Mouse (Mus musculus) CH12.LX (cell line): Measurements from ENCODE around the gene Runx3. TPM values are rescaled to one million over a fixed set of nuclear protein-coding genes. Genes with fewer than 3 reads are reported as not detected.

Source experiments
- DNase-seq: peaks from one replicate; pipeline ENCODE4 v3.0.0-alpha.2; 2013; ENCODE audit errors: extremely low read depth
- H3K27ac ChIP-seq: 2 replicates; pipeline ENCODE4 v1.5.1; 2012; ENCODE audit warnings: low read depth, mild to moderate bottlenecking, control low read depth, moderate library complexity; ENCODE audit not compliant: insufficient read depth
- H3K27me3 ChIP-seq: replicated peaks from 2 replicates; pipeline ENCODE3; 2012; ENCODE audit warnings: inconsistent platforms
- H3K36me3 ChIP-seq, 2 experiments: replicated peaks in 1 of 2; 2 replicates each; pipeline versions ENCODE3 to v1.6.1; 2012; ENCODE audit warnings: inconsistent platforms in 1 of 2, low read length in 1 of 2, mild to moderate bottlenecking in 1 of 2, mixed read lengths in 1 of 2, moderate library complexity in 1 of 2; ENCODE audit not compliant: control insufficient read depth in 1 of 2, insufficient read depth in 1 of 2
- H3K4me1 ChIP-seq, 2 experiments: 2 replicates each; pipeline ENCODE4 v1.6.1; 2012; ENCODE audit warnings: inconsistent platforms in 1 of 2, moderate library complexity in 1 of 2; ENCODE audit not compliant: insufficient read depth in 2 of 2, control insufficient read depth in 1 of 2
- H3K4me2 ChIP-seq: 2 replicates; pipeline ENCODE4 v1.6.1; 2012; ENCODE audit warnings: low read depth, mild to moderate bottlenecking, control low read depth; ENCODE audit not compliant: poor library complexity, insufficient read depth, severe bottlenecking
- H3K4me3 ChIP-seq, 3 experiments: fragments of 150-350 bp in 1 of 3; sonication (generic) in 1 of 3; replicated peaks in 1 of 3; 2 replicates each; pipeline versions ENCODE3 to v1.5.1; 2011 to 2012; ENCODE audit warnings: low read depth in 2 of 3, low read length in 2 of 3, mild to moderate bottlenecking in 2 of 3, moderate library complexity in 2 of 3, control low read depth in 1 of 3, improper control_type of control experiment in 1 of 3, inconsistent platforms in 1 of 3, mixed read lengths in 1 of 3; ENCODE audit not compliant: poor library complexity in 1 of 3
- H3K79me2 ChIP-seq: replicated peaks from 2 replicates; pipeline ENCODE4 v1.6.1; 2012; ENCODE audit warnings: mild to moderate bottlenecking, moderate library complexity; ENCODE audit not compliant: control insufficient read depth, poor library complexity, insufficient read depth, severe bottlenecking; ENCODE audit errors: extremely low read depth
- H3K9ac ChIP-seq: 2 replicates; pipeline ENCODE4 v1.6.1; 2012; ENCODE audit warnings: low read depth, mild to moderate bottlenecking, control low read depth, moderate library complexity; ENCODE audit not compliant: insufficient read depth
- H3K9me3 ChIP-seq: replicated peaks from 2 replicates; pipeline ENCODE3; 2012; ENCODE audit warnings: low read length, inconsistent platforms, mixed read lengths
- BHLHE40 ChIP-seq: IDR thresholded peaks from 2 replicates; pipeline ENCODE4 v1.6.1; 2011; ENCODE audit warnings: mild to moderate bottlenecking, low read depth, low read length, improper control_type of control experiment
- CHD1 ChIP-seq: IDR thresholded peaks from 2 replicates; pipeline ENCODE4 v1.6.1; 2012; ENCODE audit warnings: low read depth, low read length, improper control_type of control experiment, inconsistent platforms
- CHD2 ChIP-seq: IDR thresholded peaks from 2 replicates; pipeline ENCODE4 v1.6.1; 2011; ENCODE audit warnings: low read length, improper control_type of control experiment
- CTCF ChIP-seq, 2 experiments: IDR thresholded peaks in 1 of 2; conservative IDR thresholded peaks in 1 of 2; 2 replicates each; pipeline ENCODE4 v1.5.1; 2011 to 2012; ENCODE audit warnings: low read depth in 2 of 2, low read length in 2 of 2, improper control_type of control experiment in 1 of 2, inconsistent platforms in 1 of 2, mild to moderate bottlenecking in 1 of 2, moderate library complexity in 1 of 2
- E2F4 ChIP-seq: IDR thresholded peaks from 2 replicates; pipeline ENCODE4 v1.6.1; 2011; ENCODE audit warnings: low read depth, low read length, improper control_type of control experiment; ENCODE audit not compliant: insufficient replicate concordance
- ELF1 ChIP-seq: IDR thresholded peaks from 2 replicates; pipeline ENCODE4 v1.6.1; 2014; ENCODE audit warnings: low read depth, mild to moderate bottlenecking, inconsistent platforms, low read length, improper control_type of control experiment
- EP300 ChIP-seq: IDR thresholded peaks from 2 replicates; pipeline ENCODE4 v1.6.1; 2011; ENCODE audit warnings: low read length, improper control_type of control experiment
- ETS1 ChIP-seq: conservative IDR thresholded peaks from 2 replicates; pipeline ENCODE4 v1.6.1; 2012; ENCODE audit warnings: low read depth, mild to moderate bottlenecking, inconsistent platforms, low read length, improper control_type of control experiment, moderate library complexity
- GABPA ChIP-seq: IDR thresholded peaks from 2 replicates; pipeline ENCODE4 v1.6.1; 2012; ENCODE audit warnings: low read depth, low read length, improper control_type of control experiment, inconsistent platforms; ENCODE audit not compliant: insufficient replicate concordance
- HCFC1 ChIP-seq: IDR thresholded peaks from 2 replicates; pipeline ENCODE4 v1.6.1; 2012; ENCODE audit warnings: low read depth, mild to moderate bottlenecking, inconsistent platforms, low read length, improper control_type of control experiment
- IRF4 ChIP-seq: IDR thresholded peaks from 2 replicates; pipeline ENCODE4 v1.6.1; 2014; ENCODE audit warnings: low read depth, mild to moderate bottlenecking, inconsistent platforms, low read length, improper control_type of control experiment
- JUN ChIP-seq: IDR thresholded peaks from 2 replicates; pipeline ENCODE4 v1.6.1; 2011; ENCODE audit warnings: low read depth, mild to moderate bottlenecking, low read length, improper control_type of control experiment, moderate library complexity; ENCODE audit not compliant: insufficient read depth
- JUND ChIP-seq: conservative IDR thresholded peaks from 2 replicates; pipeline ENCODE4 v1.6.1; 2011; ENCODE audit warnings: low read depth, low read length, improper control_type of control experiment
- KAT2A ChIP-seq: IDR thresholded peaks from 2 replicates; pipeline ENCODE4 v1.6.1; 2012; ENCODE audit warnings: low read length, improper control_type of control experiment, inconsistent platforms; ENCODE audit not compliant: insufficient replicate concordance
- MAFK ChIP-seq: IDR thresholded peaks from 2 replicates; pipeline ENCODE4 v1.6.1; 2011; ENCODE audit warnings: low read length, improper control_type of control experiment; ENCODE audit not compliant: insufficient replicate concordance
- MAX ChIP-seq: IDR thresholded peaks from 2 replicates; pipeline ENCODE4 v1.6.1; 2011; ENCODE audit warnings: low read length, improper control_type of control experiment
- MAZ ChIP-seq: IDR thresholded peaks from 2 replicates; pipeline ENCODE4 v1.6.1; 2012; ENCODE audit warnings: low read depth, mild to moderate bottlenecking, inconsistent platforms, low read length, improper control_type of control experiment, moderate library complexity
- MEF2A ChIP-seq: IDR thresholded peaks from 2 replicates; pipeline ENCODE4 v1.6.1; 2014; ENCODE audit warnings: low read depth, mild to moderate bottlenecking, inconsistent platforms, low read length, improper control_type of control experiment, borderline replicate concordance
- MXI1 ChIP-seq: IDR thresholded peaks from 2 replicates; pipeline ENCODE4 v1.6.1; 2011; ENCODE audit warnings: mild to moderate bottlenecking, low read depth, low read length, improper control_type of control experiment
- MYC ChIP-seq: IDR thresholded peaks from 2 replicates; pipeline ENCODE4 v1.6.1; 2011; ENCODE audit warnings: low read depth, mild to moderate bottlenecking, improper control_type of control experiment, low read length
- NELFE ChIP-seq: IDR thresholded peaks from 2 replicates; pipeline ENCODE4 v1.6.1; 2011; ENCODE audit warnings: low read depth, low read length, improper control_type of control experiment
- NRF1 ChIP-seq: IDR thresholded peaks from 2 replicates; pipeline ENCODE4 v1.6.1; 2014; ENCODE audit warnings: low read depth, mild to moderate bottlenecking, inconsistent platforms, low read length, improper control_type of control experiment, moderate library complexity
- PAX5 ChIP-seq: IDR thresholded peaks from 2 replicates; pipeline ENCODE4 v1.6.1; 2012; ENCODE audit warnings: low read length, inconsistent platforms, mixed read lengths
- POLR2A ChIP-seq: IDR thresholded peaks from 2 replicates; pipeline ENCODE4 v1.6.1; 2011; ENCODE audit warnings: low read depth, mild to moderate bottlenecking, improper control_type of control experiment, low read length
- POLR2AphosphoS2 ChIP-seq: IDR thresholded peaks from 2 replicates; pipeline ENCODE4 v1.6.1; 2011; ENCODE audit warnings: low read depth, low read length, improper control_type of control experiment
- RAD21 ChIP-seq: IDR thresholded peaks from 2 replicates; pipeline ENCODE4 v1.6.1; 2011; ENCODE audit warnings: low read depth, mild to moderate bottlenecking, low read length, improper control_type of control experiment, moderate library complexity
- RCOR1 ChIP-seq: conservative IDR thresholded peaks from 2 replicates; pipeline ENCODE4 v1.6.1; 2012; ENCODE audit warnings: low read depth, mild to moderate bottlenecking, inconsistent platforms, low read length, improper control_type of control experiment
- SIN3A ChIP-seq: IDR thresholded peaks from 2 replicates; pipeline ENCODE4 v1.6.1; 2012; ENCODE audit warnings: low read length, improper control_type of control experiment, inconsistent platforms
- SMC3 ChIP-seq: IDR thresholded peaks from 2 replicates; pipeline ENCODE4 v1.6.1; 2011; ENCODE audit warnings: low read depth, low read length, improper control_type of control experiment
- TBP ChIP-seq: conservative IDR thresholded peaks from 2 replicates; pipeline ENCODE4 v1.6.1; 2011; ENCODE audit warnings: low read depth, low read length, improper control_type of control experiment
- TCF12 ChIP-seq: IDR thresholded peaks from 2 replicates; pipeline ENCODE4 v1.6.1; 2014; ENCODE audit warnings: low read depth, mild to moderate bottlenecking, inconsistent platforms, low read length, improper control_type of control experiment
- UBTF ChIP-seq: IDR thresholded peaks from 2 replicates; pipeline ENCODE4 v1.6.1; 2012; ENCODE audit warnings: low read depth, mild to moderate bottlenecking, inconsistent platforms, low read length, improper control_type of control experiment, moderate library complexity
- USF1 ChIP-seq: IDR thresholded peaks from 2 replicates; pipeline ENCODE4 v1.6.1; 2014; ENCODE audit warnings: low read depth, mild to moderate bottlenecking, inconsistent platforms, low read length, improper control_type of control experiment
- USF2 ChIP-seq: conservative IDR thresholded peaks from 2 replicates; pipeline ENCODE4 v1.6.1; 2011; ENCODE audit warnings: low read depth, low read length, improper control_type of control experiment
- ZC3H11A ChIP-seq: IDR thresholded peaks from 2 replicates; pipeline ENCODE4 v1.6.1; 2012; ENCODE audit warnings: low read depth, mild to moderate bottlenecking, inconsistent platforms, low read length, improper control_type of control experiment
- ZKSCAN1 ChIP-seq: IDR thresholded peaks from 2 replicates; pipeline ENCODE4 v1.6.1; 2012; ENCODE audit warnings: low read depth, inconsistent platforms, low read length, improper control_type of control experiment, borderline replicate concordance
- ZMIZ1 ChIP-seq: IDR thresholded peaks from 2 replicates; pipeline ENCODE4 v1.6.1; 2012; ENCODE audit warnings: low read depth, mild to moderate bottlenecking, inconsistent platforms, low read length, improper control_type of control experiment
- ZNF384 ChIP-seq: IDR thresholded peaks from 2 replicates; pipeline ENCODE4 v1.6.1; 2012; ENCODE audit warnings: low read depth, low read length, improper control_type of control experiment, inconsistent platforms
- dilution Hi-C: fragments of 300-500 bp; cut with MboI; formaldehyde crosslinking; loops from 2 replicates; pipeline ENCODE4 v1.14.3; 2020; ENCODE audit warnings: low sequenced_read_pairs; ENCODE audit not compliant: extremely low pct_unique_long_range_greater_than_20kb, extremely low pct_ligation_motif_present
- in situ Hi-C: fragments of 300-500 bp; cut with MboI; formaldehyde crosslinking; loops from 3 replicates; pipeline ENCODE4 v1.14.3; 2019; ENCODE audit warnings: low sequenced_read_pairs, low pct_ligation_motif_present, low pct_unique_long_range_greater_than_20kb, mixed read lengths
- polyA plus RNA-seq: library from polyadenylated mRNA; unstranded; fragments of >175 nt; gene quantifications from 2 replicates; pipeline ENCODE4 v1.2.1, GENCODE M21; 2012; ENCODE audit warnings: low read depth; ENCODE audit not compliant: insufficient read length
- total RNA-seq, 2 experiments: library from RNA; depleted of rRNA; stranded (reverse); fragments of 300-350 nt in 1 of 2; fragments of >200 nt in 1 of 2; gene quantifications; 2 replicates each; pipeline ENCODE4 v1.2.3; 2012 to 2014

The Runx3 gene
- total and polyA plus RNA-seq, 3 experiments: 5.0 to 61.1 (median 19.7) TPM

DNA sequence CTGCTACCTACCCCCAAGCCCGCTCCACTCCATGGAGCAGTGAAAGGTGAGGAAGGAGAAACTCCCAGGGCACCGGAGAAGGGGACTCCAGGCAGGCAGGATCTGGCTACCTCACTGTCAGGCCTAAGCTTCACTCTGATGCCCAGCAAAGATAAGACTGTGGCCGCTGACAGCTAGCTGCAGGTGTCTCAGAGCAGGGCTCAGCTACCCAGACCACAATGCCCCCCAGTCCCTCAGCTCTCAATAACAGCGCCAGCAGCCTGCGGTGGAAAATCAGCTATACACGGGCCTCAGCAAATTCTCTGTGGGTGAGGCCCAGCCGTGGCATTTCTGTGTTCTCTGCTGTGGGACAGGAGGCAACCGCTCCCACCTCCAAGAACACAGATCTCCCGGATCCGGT, 16.2 kb downstream of the Runx3 start:
- no peak for TF ChIP-seq MYC
- TF ChIP-seq HCFC1: no peak
- TF ChIP-seq CHD2: no peak
- no peak; the same call in 1 of the 2 replicates for TF ChIP-seq TBP
- TF ChIP-seq ZKSCAN1: no peak
- TF ChIP-seq USF1: no peak
- no peak for TF ChIP-seq POLR2A
- TF ChIP-seq ZC3H11A: no peak
- no peak for TF ChIP-seq CHD1
- no peak; the same call in 1 of the 2 replicates for TF ChIP-seq RAD21
- TF ChIP-seq ZMIZ1: no peak
- TF ChIP-seq TCF12: peak; percentile 68; the same call in 1 of the 2 replicates
- no peak for TF ChIP-seq SMC3
- no peak for TF ChIP-seq ZNF384
- TF ChIP-seq KAT2A: no peak
- TF ChIP-seq JUN: no peak
- TF ChIP-seq MAFK: 0 out of 2 replicates have a peak, but pooled peaks have one; percentile 25
- no peak for TF ChIP-seq GABPA
- TF ChIP-seq NELFE: 0 out of 2 replicates have a peak, but pooled peaks have one; percentile 25
- peak; percentile 51 for TF ChIP-seq EP300
- TF ChIP-seq RCOR1: no peak
- TF ChIP-seq JUND: no peak; the same call in 1 of the 2 replicates
- TF ChIP-seq BHLHE40: peak; percentile 55; the same call in 1 of the 2 replicates
- peak; percentile 89 for TF ChIP-seq UBTF
- TF ChIP-seq IRF4: 0 out of 2 replicates have a peak, but pooled peaks have one; percentile 8
- no peak for TF ChIP-seq PAX5
- no peak for TF ChIP-seq SIN3A
- no peak for TF ChIP-seq POLR2AphosphoS2
- no peak for TF ChIP-seq MAZ
- TF ChIP-seq USF2: no peak
- TF ChIP-seq CTCF (conservative IDR thresholded peaks at IDR 0.05 in 1 of 2, IDR thresholded peaks at IDR 0.05 in 1 of 2; ENCODE audit: low read depth in 2 of 2, low read length in 2 of 2): no peak
- no peak for TF ChIP-seq NRF1
- peak; percentile 15; the same call in 1 of the 2 replicates for TF ChIP-seq ETS1
- no peak for TF ChIP-seq ELF1
- no peak; the same call in 1 of the 2 replicates for TF ChIP-seq MXI1
- TF ChIP-seq MEF2A: peak; percentile 36; the same call in 1 of the 2 replicates
- TF ChIP-seq MAX: no peak
- no peak for TF ChIP-seq E2F4
- DNase-seq: peak; percentile 72
- no peaks in the 10 kb centered on the region for H3K27me3 ChIP-seq
- peak overlapping the region in 2 of 3 experiments; percentile 4 to 30 for H3K4me3 ChIP-seq
- peak overlapping the region; percentile 27; the same call in 1 of the 2 replicates for H3K9ac ChIP-seq
- peaks cover 36 to 90% of the 10 kb centered on the region in 2 experiments for H3K4me1 ChIP-seq
- in situ Hi-C loops: no loop called here
- H3K4me2 ChIP-seq: peak overlapping the region; percentile 44
- H3K79me2 ChIP-seq: peaks cover 5% of the 10 kb centered on the region; the same call in 1 of the 2 replicates
- H3K36me3 ChIP-seq: peaks cover 0 to 41% of the 10 kb centered on the region in 2 experiments
- no peaks in the 10 kb centered on the region for H3K9me3 ChIP-seq
- peak overlapping the region; percentile 98 for H3K27ac ChIP-seq
- dilution Hi-C loops: no loop called here
